ENCODE assay signal across 20 mouse cellular contexts in the genomic region with DNA sequence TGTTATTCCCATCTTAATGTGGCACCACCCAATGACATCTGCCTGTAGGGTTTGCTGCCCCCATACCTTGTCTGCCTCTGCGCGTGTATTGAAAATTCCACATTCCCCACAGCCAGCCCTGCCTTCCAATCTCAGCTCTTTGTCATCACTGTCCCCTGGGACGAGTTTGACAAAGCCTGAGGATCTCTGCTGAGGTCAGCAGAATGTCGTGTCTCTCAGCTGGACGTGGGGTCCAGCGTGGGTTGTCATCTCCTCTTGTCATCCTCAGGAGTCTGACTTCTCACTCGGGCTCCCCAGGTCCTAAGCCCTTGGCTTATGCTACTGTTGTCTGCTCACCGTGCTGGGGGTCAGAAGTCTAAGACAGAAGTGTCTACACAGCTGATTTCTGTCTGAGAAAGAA. TPM values are rescaled to one million over a fixed set of nuclear protein-coding genes. Genes with fewer than 3 reads are reported as not detected.
DNase-seq lines count a peak whose midpoint lies in the region; ATAC-seq lines count a peak whose summit lies in the region.
"Had no signal": no experiment of that assay in that cellular context is flagged by ENCODE, and none has a peak within 500 bp of the region (broad histone marks: within the 10 kb centered on the region; RNA-seq: fewer than 3 reads in every experiment).

No protein-coding gene starts in this region.

- no peak overlapping the region for H3K27ac ChIP-seq in heart, embryonic 15.5 days
- no peak overlapping the region for H3K27ac ChIP-seq in midbrain, embryonic 12.5 days (replicated peaks)
- no peak overlapping the region for H3K27ac ChIP-seq in midbrain, embryonic 11.5 days (ENCODE audit: low read depth, low read length)
- H3K27ac ChIP-seq: embryonic facial prominence, embryonic 10.5 days; embryonic facial prominence, embryonic 12.5 days; forebrain, embryonic 13.5 days; forebrain, embryonic 15.5 days had no signal

- intact Hi-C loops in heart, postnatal 14 days (cut with DNase I): no loop called here

- no peaks in the 10 kb centered on the region for H3K4me1 ChIP-seq in heart, embryonic 15.5 days (replicated peaks)
- H3K4me1 ChIP-seq in midbrain, embryonic 12.5 days: no peaks in the 10 kb centered on the region
- H3K4me1 ChIP-seq in midbrain, embryonic 11.5 days (ENCODE audit: control insufficient read depth, insufficient read depth, low read length): no peaks in the 10 kb centered on the region
- H3K4me1 ChIP-seq: embryonic facial prominence, embryonic 10.5 days; embryonic facial prominence, embryonic 12.5 days; forebrain, embryonic 13.5 days; forebrain, embryonic 15.5 days had no signal

- no peak for DNase-seq in heart, postnatal 14 days
- no peak for DNase-seq in midbrain, embryonic 11.5 days (ENCODE audit: low spot score, missing footprints)
- DNase-seq in urinary bladder, postnatal 25 days (ENCODE audit: low spot score): no peak
- DNase-seq: adrenal gland, adult 8-10 months; adrenal gland, postnatal 14 days; adrenal gland, postnatal 36 days; cerebellum, adult 11-12 months; cerebellum, adult 2 months; cerebellum, adult 9-10 months; cerebellum, postnatal 10 days; cerebellum, postnatal 25 days; forebrain, postnatal 0 days had no signal

- H3K4me3 ChIP-seq in heart, embryonic 15.5 days: no peak overlapping the region
- H3K4me3 ChIP-seq in midbrain, embryonic 12.5 days: no peak overlapping the region
- H3K4me3 ChIP-seq in midbrain, embryonic 11.5 days (ENCODE audit: low read depth, low read length): no peak overlapping the region
- H3K4me3 ChIP-seq: embryonic facial prominence, embryonic 10.5 days; embryonic facial prominence, embryonic 12.5 days; forebrain, embryonic 13.5 days; forebrain, embryonic 15.5 days had no signal

- no peak overlapping the region for H3K4me2 ChIP-seq in heart, embryonic 15.5 days
- H3K4me2 ChIP-seq in midbrain, embryonic 12.5 days (replicated peaks): no peak overlapping the region
- no peak overlapping the region for H3K4me2 ChIP-seq in midbrain, embryonic 11.5 days
- H3K4me2 ChIP-seq: embryonic facial prominence, embryonic 12.5 days; forebrain, embryonic 13.5 days; forebrain, embryonic 15.5 days had no signal

- no peaks in the 10 kb centered on the region for H3K27me3 ChIP-seq in heart, embryonic 15.5 days
- H3K27me3 ChIP-seq in midbrain, embryonic 12.5 days: no peaks in the 10 kb centered on the region
- no peaks in the 10 kb centered on the region for H3K27me3 ChIP-seq in midbrain, embryonic 11.5 days (ENCODE audit: control insufficient read depth, insufficient read depth, low read length)
- H3K27me3 ChIP-seq: embryonic facial prominence, embryonic 12.5 days; forebrain, embryonic 13.5 days; forebrain, embryonic 15.5 days; Patski had no signal

- no peaks in the 10 kb centered on the region for H3K36me3 ChIP-seq in heart, embryonic 15.5 days
- no peaks in the 10 kb centered on the region for H3K36me3 ChIP-seq in midbrain, embryonic 12.5 days
- no peaks in the 10 kb centered on the region for H3K36me3 ChIP-seq in midbrain, embryonic 11.5 days (ENCODE audit: control insufficient read depth, insufficient read depth, low read length)
- H3K36me3 ChIP-seq: embryonic facial prominence, embryonic 10.5 days; embryonic facial prominence, embryonic 12.5 days; forebrain, embryonic 15.5 days; G1E had no signal

- H3K9me3 ChIP-seq in heart, embryonic 15.5 days (replicated peaks): no peaks in the 10 kb centered on the region
- H3K9me3 ChIP-seq in midbrain, embryonic 12.5 days: no peaks in the 10 kb centered on the region
- no peaks in the 10 kb centered on the region for H3K9me3 ChIP-seq in midbrain, embryonic 11.5 days (ENCODE audit: control insufficient read depth, low read length)
- H3K9me3 ChIP-seq: embryonic facial prominence, embryonic 10.5 days; embryonic facial prominence, embryonic 12.5 days; forebrain, embryonic 13.5 days; forebrain, embryonic 15.5 days; G1E had no signal

- H3K9ac ChIP-seq in heart, embryonic 15.5 days: no peak overlapping the region
- H3K9ac ChIP-seq in midbrain, embryonic 12.5 days (replicated peaks): no peak overlapping the region
- no peak overlapping the region for H3K9ac ChIP-seq in midbrain, embryonic 11.5 days (ENCODE audit: low read length)
- H3K9ac ChIP-seq: embryonic facial prominence, embryonic 12.5 days; forebrain, embryonic 13.5 days; forebrain, embryonic 15.5 days; forebrain, postnatal 0 days had no signal

- 46% methylated on average over 8 of the region's 8 CpGs for WGBS in heart, embryonic 15.5 days
- WGBS in midbrain, embryonic 12.5 days: 77% methylated on average over 8 of the region's 8 CpGs
- 72% methylated on average over 8 of the region's 8 CpGs for WGBS in midbrain, embryonic 11.5 days

- 0 out of 2 replicates have a peak, but pooled peaks have one; percentile 18 for ATAC-seq in heart, embryonic 15.5 days (replicated peaks; ENCODE audit: insufficient number of reproducible peaks, insufficient read depth, low FRiP score, low read depth)
- peak; percentile 23; the same call in 1 of the 2 replicates for ATAC-seq in midbrain, embryonic 12.5 days (ENCODE audit: low FRiP score, low read depth)
- no peak; the same call in 1 of the 2 replicates for ATAC-seq in midbrain, embryonic 11.5 days (ENCODE audit: low FRiP score)
- ATAC-seq: forebrain, embryonic 13.5 days; forebrain, embryonic 15.5 days; forebrain, postnatal 0 days; Patski had no signal

RNA-seq across cellular contexts. Expression of gene Bach1, which starts 46.4 kb away (rescaled TPM):
- 8.1 and 10.2 TPM in 2 replicates for polyA plus RNA-seq in heart, embryonic 15.5 days (2015; fragmentation: Nextera tagmentation; extraction: Ambion mirVana)
- total RNA-seq in heart, postnatal 14 days (2021): 10 to 100 TPM; 32.5 to 34.0 TPM
- polyA plus RNA-seq in midbrain, embryonic 12.5 days (2016; fragmentation: Nextera tagmentation; extraction: Ambion mirVana): 20.4 and 24.4 TPM in 2 replicates
- polyA plus RNA-seq in midbrain, embryonic 11.5 days (2014; fragmentation: Nextera tagmentation; extraction: Ambion mirVana): 19.2 and 19.3 TPM in 2 replicates
